Mouse (Mus musculus) layer of hippocampus, adult 18-20 months (tissue): ENCODE results near the gene Vmn2r11. TPM values are rescaled to one million over a fixed set of nuclear protein-coding genes. Genes with fewer than 3 reads are reported as not detected.
"Not testable (repeated sequence)": the region's sequence is repeated elsewhere in the genome, so short reads cannot be mapped to it uniquely, and the experiment has no call there.

Source experiments
- DNase-seq, 2 experiments: peaks; one replicate each; pipeline ENCODE4 v3.0.0; 2022; ENCODE audit warnings: low spot score in 2 of 2
- long read RNA-seq: library from polyadenylated mRNA; stranded (forward); transcript quantifications from one replicate; pipeline ENCODE4 v2.0.0, GENCODE M21; 2021
- total RNA-seq, 2 experiments: library from RNA; stranded (reverse); gene quantifications; 2 replicates each; pipeline ENCODE4 v1.2.3; 2021

The Vmn2r11 gene
- total RNA-seq, result not detected
- long read RNA-seq, result 0 reads

- DNase-seq, result not testable (repeated sequence)
Observed at GRCm38 (mm10) chr5:109059469-109059868, at the start of gene Vmn2r11. TSS of gene Vmn2r11 (minus strand) at chr5:109059569.

- DNase-seq, result not testable (repeated sequence)
Observed at GRCm38 (mm10) chr5:109097850-109098249, 38.5 kb upstream of the Vmn2r11 start, which contains the start of gene Vmn2r12. TSS of gene Vmn2r12 (minus strand) at chr5:109097950.

GRCm38 (mm10) chr5:109096482-109096881, 37.1 kb upstream of the Vmn2r11 start:
- not testable (repeated sequence) for DNase-seq

- not testable (repeated sequence) for DNase-seq
Observed at GRCm38 (mm10) chr5:109072016-109072415, 12.6 kb upstream of the Vmn2r11 start.

GRCm38 (mm10) chr5:109055286-109055685, 4.1 kb downstream of the Vmn2r11 start:
- no peak for DNase-seq

GRCm38 (mm10) chr5:109032591-109032990, 26.8 kb downstream of the Vmn2r11 start:
- no peak for DNase-seq

- not testable (repeated sequence) for DNase-seq
Observed at GRCm38 (mm10) chr5:109006427-109006826, 52.9 kb downstream of the Vmn2r11 start, which contains the start of gene Vmn2r10. TSS of gene Vmn2r10 (minus strand) at chr5:109006527.

Other genes with a start within 250 kb of the Vmn2r11 start
- gene Vmn2r9, start 207.0 kb downstream of the Vmn2r11 start, total RNA-seq, result not detected
- not detected for gene Vmn2r10, start 53.0 kb downstream of the Vmn2r11 start, total RNA-seq
- gene Vmn2r12, start 38.4 kb upstream of the Vmn2r11 start, total RNA-seq, result not detected
- not detected for gene Vmn2r13, start 132.6 kb upstream of the Vmn2r11 start, total RNA-seq
- gene Vmn2r14, start 165.1 kb upstream of the Vmn2r11 start, total RNA-seq, result not detected
- not detected for gene Vmn2r15, start 238.1 kb upstream of the Vmn2r11 start, total RNA-seq